Mouse (Mus musculus): ENCODE data around the gene Myl6.

Myl6 gene

DNA sequence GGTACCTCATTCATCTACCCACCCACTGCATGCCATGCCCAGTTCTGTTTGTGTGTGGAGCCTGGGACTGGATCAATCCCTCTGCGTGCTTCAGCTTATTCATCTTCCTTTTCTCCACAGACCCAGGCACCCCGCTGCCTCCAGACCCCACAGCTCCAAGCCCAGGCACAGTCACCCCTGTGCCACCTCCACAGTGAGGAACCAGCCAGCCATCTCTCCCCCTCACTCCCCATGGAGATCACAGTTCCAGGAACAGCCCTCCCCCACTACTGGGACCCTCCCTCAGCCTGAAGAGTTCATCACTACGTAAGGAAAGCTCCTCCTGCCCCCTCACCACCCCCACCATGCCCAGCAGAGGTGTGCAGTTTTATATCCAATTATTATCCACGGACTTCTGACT, 5.2 kb downstream of the Myl6 start:
- ChIA-PET POLR2A (interaction anchor here (0.9 to 8.0 kb wide), 23 partner anchors 9 to 185 kb away, joined by 3 to 62 read pairs (median 5); partner anchors contain the start of genes Myl6b (in 2 of the 4), Zc3h10 (in 2 of the 4), Esyt1 (in 1 of the 4) and Nabp2 (in 1 of the 4)), CTCF (interaction anchor here in 2 of 4 experiments (0.6 kb wide), 3 partner anchors 130 to 285 kb away, joined by 3 read pairs; no protein-coding TSS in a partner anchor)

DNA sequence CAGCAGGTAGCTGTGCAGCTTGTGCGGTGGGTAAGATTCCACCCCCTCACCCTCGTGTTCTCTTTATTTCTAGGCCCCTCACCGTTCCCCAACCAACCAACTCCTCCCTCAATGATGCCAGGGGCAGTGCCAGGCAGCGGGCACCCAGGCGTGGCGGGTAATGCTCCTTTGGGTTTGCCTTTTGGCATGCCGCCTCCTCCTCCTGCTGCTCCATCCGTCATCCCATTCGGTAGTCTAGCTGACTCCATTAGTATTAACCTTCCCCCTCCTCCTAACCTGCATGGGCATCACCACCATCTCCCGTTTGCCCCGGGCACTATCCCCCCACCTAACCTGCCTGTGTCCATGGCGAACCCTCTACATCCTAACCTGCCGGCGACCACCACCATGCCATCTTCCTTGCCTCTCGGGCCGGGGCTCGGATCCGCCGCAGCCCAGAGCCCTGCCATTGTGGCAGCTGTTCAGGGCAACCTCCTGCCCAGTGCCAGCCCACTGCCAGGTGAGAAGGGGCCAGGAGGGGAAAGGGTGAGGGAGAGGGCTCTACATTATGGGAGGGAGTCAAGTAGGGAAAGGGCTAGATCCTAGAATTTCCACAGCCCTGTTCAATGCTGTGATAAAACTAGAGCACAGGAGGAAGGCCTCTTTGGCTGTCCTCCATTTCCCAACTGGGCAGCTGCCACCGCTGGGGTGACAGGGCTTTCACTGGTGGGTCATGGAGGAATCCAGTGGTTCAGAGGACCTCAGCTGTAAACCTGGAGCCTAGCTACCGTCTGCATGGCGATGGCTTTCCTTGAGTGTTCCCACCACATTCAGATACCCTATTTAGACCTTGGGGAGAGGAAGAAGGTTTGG, 5.9 kb downstream of the Myl6 start:
- POLR2A ChIA-PET: interaction anchor here (0.6 to 8.0 kb wide), 27 partner anchors 8 to 185 kb away, joined by 3 to 62 read pairs (median 4); partner anchors contain the start of genes Esyt1 (in 2 of the 4), Myl6b (in 2 of the 4), Nabp2 (in 2 of the 4) and Rnf41 (in 2 of the 4)

DNA sequence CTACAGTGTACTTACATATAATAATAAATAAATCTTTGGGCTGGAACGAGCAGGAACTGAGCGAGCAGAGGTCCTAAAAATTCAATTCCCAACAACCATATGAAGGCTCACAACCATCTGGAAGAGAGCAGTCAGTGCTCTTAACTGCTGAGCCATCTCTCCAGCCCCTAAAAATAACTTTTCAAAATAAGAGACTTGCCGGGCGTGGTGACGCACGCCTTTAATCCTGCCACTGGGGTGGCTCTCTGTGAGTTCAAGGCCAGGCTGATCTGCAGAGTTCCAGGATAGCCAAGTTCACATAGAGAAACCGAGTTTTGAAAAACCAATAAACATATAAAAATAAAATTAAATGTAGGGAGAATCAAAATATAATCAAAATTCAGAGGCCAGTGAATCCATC, 7.6 kb downstream of the Myl6 start:
- ChIA-PET CTCF (interaction anchor here in 1 of 4 experiments (1.4 kb wide), 1 partner anchor 8 kb away, joined by 4 read pairs; the partner anchor contains the start of gene Myl6), POLR2A (interaction anchor here in 2 of 4 experiments (0.6 to 8.0 kb wide), 9 partner anchors 10 to 67 kb away, joined by 3 to 62 read pairs (median 10); partner anchors contain the start of genes Esyt1 (in 2 of the 2), Myl6b (in 1 of the 2) and Zc3h10 (in 1 of the 2))

More for the DNA sequence above, 5.9 kb downstream of the Myl6 start:
- CTCF ChIA-PET: interaction anchor here in 2 of 4 experiments (0.6 to 1.4 kb wide), 4 partner anchors 14 to 286 kb away, joined by 3 to 5 read pairs (median 4); partner anchors contain the start of gene Esyt1 (in 1 of the 2)

DNA sequence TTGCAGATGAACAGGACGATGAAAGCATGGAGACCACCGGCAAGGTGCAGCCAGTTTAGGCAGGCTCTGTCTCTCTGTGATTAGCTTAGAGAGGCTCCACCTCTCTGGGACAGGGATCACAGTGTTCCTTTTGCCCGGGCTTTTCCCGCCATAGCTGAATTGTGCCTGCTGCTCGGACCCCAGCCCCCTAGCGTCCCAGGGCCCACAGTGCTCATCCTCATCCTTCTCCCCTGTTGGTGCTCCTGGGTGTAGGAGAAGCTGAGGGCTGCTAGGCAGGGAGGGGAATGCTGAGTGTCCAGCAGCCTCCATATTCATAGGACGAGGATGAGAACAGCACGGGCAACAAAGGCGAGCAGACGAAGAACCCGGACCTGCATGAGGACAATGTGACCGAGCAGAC, 19.6 kb downstream of the Myl6 start:
- ChIA-PET POLR2A (interaction anchor here (0.6 to 5.8 kb wide), 69 partner anchors 8 to 391 kb away, joined by 3 to 62 read pairs (median 5); partner anchors contain the start of genes Myl6 (in 4 of the 4), Myl6b (in 3 of the 4), Nabp2 (in 3 of the 4) and Rnf41 (in 3 of the 4)), CTCF (interaction anchor here (0.5 to 2.5 kb wide), 36 partner anchors 8 to 960 kb away, joined by 3 to 15 read pairs (median 4); partner anchors contain the start of genes Myl6 (in 2 of the 4), Nabp2 (in 2 of the 4), Rnf41 (in 2 of the 4) and Erbb3 (in 1 of the 4))

DNA sequence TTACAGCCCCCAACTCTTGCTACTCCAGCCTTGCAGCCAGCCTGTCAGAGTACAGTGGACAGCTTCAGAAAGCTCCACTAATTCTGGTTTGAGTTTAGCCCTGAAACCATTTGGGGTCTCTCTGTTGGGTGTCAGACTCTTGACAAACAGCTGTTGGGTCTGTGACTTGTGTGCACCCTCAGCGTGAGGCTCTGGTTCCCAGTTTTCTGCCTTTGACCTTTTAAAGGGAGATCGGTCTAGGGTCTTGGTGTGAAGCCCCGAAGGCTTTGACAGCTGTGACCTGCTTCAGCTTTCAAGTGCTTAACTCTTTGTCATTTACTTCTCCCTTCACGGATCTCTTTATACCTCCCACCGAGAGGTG, 33.7 kb downstream of the Myl6 start:
- POLR2A ChIA-PET: interaction anchor here in 3 of 4 experiments (0.7 to 4.9 kb wide), 35 partner anchors 9 to 345 kb away, joined by 3 to 31 read pairs (median 5); partner anchors contain the start of genes Cnpy2 (in 3 of the 3), Myl6 (in 3 of the 3), Esyt1 (in 2 of the 3) and Zc3h10 (in 2 of the 3)
- CTCF ChIA-PET: interaction anchor here (0.6 to 2.1 kb wide), 11 partner anchors 14 to 153 kb away, joined by 3 to 9 read pairs (median 5); partner anchors contain the start of gene Esyt1 (in 1 of the 4)

DNA sequence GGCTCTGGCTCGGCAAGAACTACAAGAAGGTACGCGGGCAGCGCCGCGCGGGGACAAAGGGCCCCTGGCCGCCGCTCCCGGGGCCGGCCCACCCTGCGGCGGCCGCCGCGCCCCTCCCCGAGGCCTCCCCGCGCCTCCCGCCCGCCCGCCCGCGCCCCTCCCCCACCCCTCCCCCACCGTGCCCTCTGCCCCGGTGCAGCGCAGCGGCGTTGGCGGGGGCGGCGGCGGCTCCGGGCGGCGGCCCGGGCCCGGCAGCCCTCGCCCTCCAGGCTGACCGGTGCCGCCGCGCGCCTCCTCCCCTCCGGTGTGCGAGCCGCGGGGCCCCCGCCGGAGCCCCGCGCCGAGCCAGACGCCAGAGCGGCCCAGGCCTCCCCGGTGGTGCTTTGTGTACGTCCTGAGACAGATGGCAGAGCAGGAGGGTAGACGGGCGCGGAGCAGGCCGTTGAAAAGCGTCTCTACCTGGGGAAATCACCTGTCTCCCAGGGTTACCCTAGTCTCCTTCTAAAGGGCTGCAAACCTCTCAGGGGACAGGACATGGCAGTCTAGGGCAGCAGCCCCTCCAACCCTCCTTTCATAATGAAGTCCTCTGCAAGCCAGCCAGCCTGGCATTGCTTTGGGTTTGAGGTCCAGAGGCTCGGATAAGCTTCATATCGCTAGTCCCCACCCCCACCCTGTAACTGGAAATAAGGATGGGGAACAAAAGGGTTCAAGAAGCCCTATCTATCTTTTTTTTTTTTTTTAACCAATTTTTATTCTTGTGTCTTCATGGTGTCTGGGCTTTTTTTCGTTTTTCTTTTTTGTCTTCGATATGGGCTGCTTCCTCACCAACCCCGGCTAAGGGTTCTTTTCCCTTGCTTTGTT, 34.3 kb downstream of the Myl6 start:
- ChIA-PET CTCF (interaction anchor here (0.6 to 2.1 kb wide), 15 partner anchors 10 to 954 kb away, joined by 3 to 9 read pairs (median 4); partner anchors contain the start of gene Esyt1 (in 1 of the 4)), POLR2A (interaction anchor here (0.5 to 4.9 kb wide), 44 partner anchors 9 to 397 kb away, joined by 3 to 31 read pairs (median 4); partner anchors contain the start of genes Cnpy2 (in 3 of the 4), Myl6 (in 3 of the 4), Zc3h10 (in 3 of the 4) and Esyt1 (in 2 of the 4))

DNA sequence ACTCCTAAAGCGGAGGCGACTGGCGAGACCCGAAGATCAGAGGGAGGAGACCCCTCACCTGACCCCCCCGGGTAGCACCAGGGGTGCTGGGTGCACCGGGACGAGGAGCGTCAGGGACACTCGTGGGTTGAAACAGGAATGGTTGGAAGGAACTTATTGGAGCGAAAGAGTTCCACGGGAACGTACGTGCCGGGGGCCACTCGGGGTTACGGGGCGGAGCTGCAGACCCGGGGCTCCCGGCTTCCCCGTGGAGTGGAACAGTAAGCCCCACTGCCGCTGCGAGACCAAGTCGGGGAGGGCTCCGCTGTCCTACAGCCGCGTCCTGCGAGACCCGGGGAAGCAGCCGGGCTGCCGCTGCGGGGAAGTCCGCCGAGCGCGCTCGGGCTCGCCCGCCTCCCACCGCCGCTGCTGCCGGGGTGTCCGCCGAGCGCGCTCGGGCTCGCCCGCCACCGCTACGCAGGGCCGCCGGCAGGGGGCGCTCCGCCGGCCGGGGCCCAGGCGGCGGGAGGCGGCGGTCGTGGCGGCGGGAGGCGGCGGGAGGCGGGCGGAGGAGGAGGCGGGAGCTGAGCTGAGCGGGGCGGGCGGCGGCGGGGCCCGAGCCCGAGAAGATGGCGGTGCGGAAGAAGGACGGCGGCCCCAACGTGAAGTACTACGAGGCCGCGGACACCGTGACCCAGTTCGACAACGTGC, 35.1 kb downstream of the Myl6 start, which contains the start of gene Smarcc2:
Gene Smarcc2, plus strand, starts transcription at position 530 of the 690 bp plus-strand sequence.
- ChIA-PET POLR2A (interaction anchor here (1.0 to 4.9 kb wide), 15 partner anchors 10 to 136 kb away, joined by 3 to 31 read pairs (median 6); partner anchors contain the start of genes Esyt1 (in 2 of the 4), Zc3h10 (in 2 of the 4), Cnpy2 (in 1 of the 4) and Myl6 (in 1 of the 4)), CTCF (interaction anchor here in 3 of 4 experiments (0.6 to 2.1 kb wide), 7 partner anchors 10 to 412 kb away, joined by 3 to 8 read pairs (median 3); no protein-coding TSS in a partner anchor)

DNA sequence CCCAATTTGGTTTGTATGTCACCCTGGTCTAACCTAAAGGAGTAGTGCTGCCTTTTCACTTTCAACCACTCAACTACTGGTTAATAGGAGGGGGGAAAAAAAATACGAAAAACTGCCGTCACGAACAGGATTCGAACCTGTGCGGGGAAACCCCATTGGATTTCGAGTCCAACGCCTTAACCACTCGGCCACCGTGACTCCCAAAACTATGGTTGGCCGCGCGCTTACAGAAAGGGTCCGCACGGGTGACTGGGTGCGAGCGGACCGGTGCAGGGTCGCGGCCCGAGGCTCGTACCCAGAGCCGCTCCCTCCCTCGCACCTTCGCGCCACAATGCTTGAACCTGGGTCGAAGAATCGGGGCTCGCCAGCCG, 35.6 kb downstream of the Myl6 start:
- POLR2A ChIA-PET: interaction anchor here (0.6 to 4.9 kb wide), 7 partner anchors 16 to 131 kb away, joined by 3 to 31 read pairs (median 5); partner anchors contain the start of genes Zc3h10 (in 2 of the 4) and Erbb3 (in 1 of the 4)
- CTCF ChIA-PET: interaction anchor here in 1 of 4 experiments (1.5 kb wide), 1 partner anchor 118 kb away, joined by 3 read pairs; no protein-coding TSS in a partner anchor

DNA sequence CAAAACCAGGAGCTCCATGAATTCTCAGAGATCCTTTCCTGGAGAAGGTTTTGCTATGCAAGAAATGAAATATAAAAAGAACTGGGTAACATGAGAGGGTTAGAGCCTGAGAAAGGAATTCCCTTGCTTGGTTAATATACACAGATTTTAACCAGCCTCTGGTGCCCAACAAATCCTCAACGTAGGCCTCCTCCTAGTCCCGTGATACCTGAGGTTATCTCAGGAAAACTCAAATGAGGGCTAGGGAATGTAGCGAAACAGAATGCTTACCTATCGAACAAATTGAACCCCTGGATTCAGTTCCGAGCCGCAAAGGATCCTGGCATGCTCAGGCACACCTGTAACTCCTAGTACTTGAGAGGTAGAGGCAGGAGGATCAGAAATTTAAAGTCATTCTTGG, 36.3 kb downstream of the Myl6 start:
- CTCF ChIA-PET: interaction anchor here in 2 of 4 experiments (0.6 to 1.5 kb wide), 5 partner anchors 17 to 276 kb away, joined by 3 read pairs; no protein-coding TSS in a partner anchor
- POLR2A ChIA-PET: interaction anchor here in 3 of 4 experiments (0.6 to 4.9 kb wide), 9 partner anchors 16 to 348 kb away, joined by 3 to 31 read pairs (median 4); partner anchors contain the start of genes Coq10a (in 1 of the 3) and Erbb3 (in 1 of the 3)

DNA sequence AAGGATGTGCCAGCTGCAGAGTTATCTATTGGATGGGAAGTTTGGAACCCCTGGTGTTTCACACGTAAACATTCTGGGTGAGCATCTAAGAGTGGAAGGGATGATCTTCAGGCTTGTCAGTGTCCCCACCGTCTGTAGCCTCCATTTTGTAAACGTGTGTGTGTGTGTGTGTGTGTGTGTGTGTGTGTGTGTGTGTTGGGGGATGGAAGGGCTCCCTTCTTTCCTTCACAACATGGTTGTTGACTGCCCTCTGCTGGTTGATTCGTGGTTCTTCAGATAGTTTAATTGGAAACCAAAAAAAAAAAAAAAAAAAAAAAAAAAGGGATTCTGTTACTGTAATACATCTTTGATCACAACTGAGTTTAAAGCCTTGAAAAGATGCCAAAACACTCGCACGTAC, 38.7 kb downstream of the Myl6 start:
- POLR2A ChIA-PET: interaction anchor here in 3 of 4 experiments (0.9 to 1.5 kb wide), 6 partner anchors 13 to 81 kb away, joined by 3 to 6 read pairs (median 4); partner anchors contain the start of genes Nabp2 (in 2 of the 3), Rnf41 (in 2 of the 3) and Ankrd52 (in 1 of the 3)
- CTCF ChIA-PET: interaction anchor here (0.6 to 1.6 kb wide), 10 partner anchors 16 to 172 kb away, joined by 3 to 5 read pairs (median 5); partner anchors contain the start of genes Nabp2 (in 2 of the 4) and Rnf41 (in 2 of the 4)

DNA sequence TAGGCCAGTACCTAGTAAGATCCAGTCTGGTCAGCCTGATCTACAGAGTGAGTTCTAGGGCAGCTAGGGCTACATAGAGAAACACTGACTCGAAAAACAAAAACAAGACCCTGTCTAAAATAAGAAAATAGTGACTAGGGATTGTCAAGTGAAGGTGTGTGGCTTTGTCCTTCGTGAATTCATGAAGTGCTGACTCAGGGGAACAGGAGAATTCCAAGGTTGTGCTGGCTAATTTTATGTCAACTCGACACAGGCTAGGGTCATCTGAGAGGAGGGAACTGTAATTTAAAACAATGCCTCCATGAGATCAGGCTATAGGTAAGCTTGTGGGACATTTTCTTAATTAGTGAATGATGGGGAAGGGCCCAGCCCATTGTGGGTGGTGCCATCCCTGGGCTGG, 39.5 kb downstream of the Myl6 start:
- ChIA-PET POLR2A (interaction anchor here in 3 of 4 experiments (0.8 to 1.8 kb wide), 8 partner anchors 8 to 80 kb away, joined by 3 to 6 read pairs (median 3); partner anchors contain the start of genes Nabp2 (in 2 of the 3), Rnf41 (in 2 of the 3) and Ankrd52 (in 1 of the 3)), CTCF (interaction anchor here (0.6 to 1.6 kb wide), 14 partner anchors 15 to 171 kb away, joined by 3 to 7 read pairs (median 4); partner anchors contain the start of genes Nabp2 (in 2 of the 4) and Rnf41 (in 2 of the 4))

DNA sequence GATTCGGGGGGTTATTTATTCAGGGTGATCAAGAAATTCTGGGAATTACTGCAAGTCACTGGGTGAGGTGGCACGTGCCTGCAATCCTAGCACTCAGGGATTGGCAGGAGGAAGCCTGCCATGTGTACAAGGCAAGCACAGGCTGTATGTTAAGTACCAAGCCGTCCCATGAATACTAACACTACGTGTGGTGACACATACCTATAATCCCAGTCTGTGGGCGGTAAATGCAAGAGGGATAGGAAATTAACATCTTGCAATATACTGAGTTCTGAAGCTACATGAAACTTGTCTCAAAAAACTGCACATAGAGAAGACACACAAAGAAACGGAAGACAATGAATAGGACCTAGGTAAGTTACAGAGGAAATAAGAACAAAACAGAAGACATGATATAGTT, 42.9 kb downstream of the Myl6 start:
- ChIA-PET POLR2A (interaction anchor here in 3 of 4 experiments (0.7 to 1.6 kb wide), 6 partner anchors 9 to 157 kb away, joined by 3 to 10 read pairs (median 4); partner anchors contain the start of genes Ankrd52 (in 1 of the 3), Nabp2 (in 1 of the 3) and Rnf41 (in 1 of the 3)), CTCF (interaction anchor here in 2 of 4 experiments (0.7 to 1.0 kb wide), 3 partner anchors 10 to 645 kb away, joined by 3 to 6 read pairs (median 3); no protein-coding TSS in a partner anchor)

DNA sequence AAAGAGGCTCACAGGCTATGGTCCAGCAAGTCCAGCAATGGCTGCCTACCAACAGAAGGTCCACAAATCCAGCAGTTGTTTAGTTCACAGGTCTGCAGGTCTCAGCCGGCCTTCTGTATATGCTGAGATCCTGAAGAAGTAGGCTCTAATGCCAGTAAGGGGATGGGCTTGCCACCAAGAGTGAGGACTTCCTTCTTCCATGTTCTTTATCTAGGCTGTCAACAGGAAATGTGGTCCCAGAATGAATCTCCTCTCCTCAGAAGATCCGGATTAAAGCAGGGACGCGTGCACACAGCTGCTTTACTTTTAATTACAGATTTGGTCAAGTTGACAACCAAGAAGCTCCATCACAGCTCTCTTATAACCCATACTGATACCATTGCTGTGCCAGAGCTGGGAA, 48.5 kb downstream of the Myl6 start:
- ChIA-PET CTCF (no interaction called here), POLR2A (interaction anchor here in 1 of 4 experiments (0.6 to 1.2 kb wide), 3 partner anchors 14 to 71 kb away, joined by 3 to 5 read pairs (median 3); partner anchors contain the start of genes Nabp2 and Rnf41)

DNA sequence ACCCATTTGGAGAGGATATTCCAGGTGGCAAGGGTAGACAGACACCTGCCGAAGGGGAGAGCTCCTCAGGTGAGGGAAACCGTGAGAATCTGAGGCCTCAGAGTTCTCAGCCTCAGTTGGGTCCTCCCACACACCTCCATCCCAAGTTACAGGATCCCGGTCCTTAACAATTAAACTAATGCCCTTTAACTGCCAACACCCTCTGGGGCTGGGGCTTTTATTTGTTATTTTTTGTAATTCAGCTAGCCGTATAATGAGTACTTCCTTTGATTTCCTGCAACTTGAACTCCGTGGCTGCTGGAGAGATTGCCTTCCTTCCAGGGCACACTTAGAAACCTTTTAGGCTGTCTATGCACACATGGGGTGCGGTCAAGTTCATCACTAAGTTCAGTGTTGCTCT, 49.6 kb downstream of the Myl6 start:
- ChIA-PET CTCF (no interaction called here), POLR2A (no interaction called here)

DNA sequence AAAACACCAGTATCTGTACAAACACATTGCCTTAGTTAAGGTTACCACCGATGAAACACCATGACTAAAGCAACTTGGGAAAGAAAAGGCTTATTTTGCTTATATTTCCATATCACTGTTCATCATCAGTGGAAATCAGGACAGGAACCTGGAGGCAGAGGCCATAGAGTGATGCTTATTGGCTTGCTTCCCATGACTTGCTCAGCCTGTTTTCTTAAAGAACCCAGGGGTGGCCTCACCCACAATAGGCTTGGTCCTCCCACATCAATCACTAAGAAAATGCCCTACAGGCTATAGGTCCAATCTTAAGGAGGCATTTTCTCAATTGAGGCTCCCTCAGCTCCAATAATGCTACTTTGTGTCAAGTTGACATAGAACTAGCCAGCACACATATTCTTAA, 51.2 kb downstream of the Myl6 start:
- ChIA-PET POLR2A (interaction anchor here in 1 of 4 experiments (0.6 kb wide), 1 partner anchor 10 kb away, joined by 3 read pairs; no protein-coding TSS in a partner anchor), CTCF (no interaction called here)
